Mouse (Mus musculus) liver, embryonic 14.5 days (tissue): ENCODE results near the gene Rassf8.

Experiments
- CTCF ChIP-seq: IDR thresholded peaks from 2 replicates; pipeline ENCODE4 v1.5.1; 2016; ENCODE audit warnings: antibody characterized with exemption, low read depth, control low read depth
- EP300 ChIP-seq: IDR thresholded peaks from 2 replicates; pipeline ENCODE4 v1.6.1; 2016; ENCODE audit warnings: antibody characterized with exemption, low read depth

- TF ChIP-seq CTCF (no peak), EP300 (no peak)
Observed at GRCm38 (mm10) chr6:145807929-145808328, 61.4 kb downstream of the Rassf8 start.
